Mouse (Mus musculus): ENCODE measurements around the gene Tigd2. TPM values are rescaled to one million over a fixed set of nuclear protein-coding genes. Genes with fewer than 3 reads are reported as not detected.

Tigd2 gene
- 12.1 and 12.6 TPM in 2 replicates for polyA plus RNA-seq (2015; fragmentation: Nextera tagmentation; extraction: Ambion mirVana)

- Histone ChIP-seq H3K27me3 (ENCODE audit: control insufficient read depth, insufficient read depth, low read depth, low read length) (no peaks in the 10 kb centered on the region), H3K27ac (ENCODE audit: low read length) (peak within 1 kb of the TSS; percentile 93), H3K9ac (ENCODE audit: low read length) (peak within 1 kb of the TSS; percentile 93), H3K4me3 (ENCODE audit: low read length) (peak within 1 kb of the TSS; percentile 95), H3K9me3 (ENCODE audit: control insufficient read depth, low read length) (no peaks in the 10 kb centered on the region), H3K4me2 (ENCODE audit: low read depth, low read length) (peak within 1 kb of the TSS; percentile 59), H3K4me1 (replicated peaks; ENCODE audit: control insufficient read depth, insufficient read depth, low read length) (peaks cover 6% of the 10 kb centered on the region), H3K36me3 (ENCODE audit: control insufficient read depth, insufficient read depth, low read length) (no peaks in the 10 kb centered on the region)
- ATAC-seq (ENCODE audit: low read depth), result peak; percentile 97
- 0% methylated on average over 61 of the region's 62 CpGs for WGBS
Observed at GRCm38 (mm10) chr6:59208685-59209298, at the start of gene Tigd2. Gene Tigd2 (plus strand): TSS chr6:59208870.

- H3K36me3 ChIP-seq (ENCODE audit: control insufficient read depth, insufficient read depth, low read length), result no peaks in the 10 kb centered on the region
- H3K4me3 ChIP-seq (ENCODE audit: low read length), result no peak overlapping the region
- H3K4me2 ChIP-seq (ENCODE audit: low read depth, low read length), result no peak overlapping the region
- H3K9ac ChIP-seq (ENCODE audit: low read length), result no peak overlapping the region
- no peak for ATAC-seq (ENCODE audit: low read depth)
- H3K4me1 ChIP-seq (replicated peaks; ENCODE audit: control insufficient read depth, insufficient read depth, low read length), result no peaks in the 10 kb centered on the region
- 66% methylated on average over 4 of the region's 4 CpGs for WGBS
- H3K9me3 ChIP-seq (ENCODE audit: control insufficient read depth, low read length), result no peaks in the 10 kb centered on the region
- H3K27me3 ChIP-seq (ENCODE audit: control insufficient read depth, insufficient read depth, low read depth, low read length), result no peaks in the 10 kb centered on the region
- no peak overlapping the region for H3K27ac ChIP-seq (ENCODE audit: low read length)
Observed at GRCm38 (mm10) chr6:59161801-59162478, 46.7 kb upstream of the Tigd2 start.

- ATAC-seq (ENCODE audit: low read depth), result no peak
- no peaks in the 10 kb centered on the region for H3K4me1 ChIP-seq (replicated peaks; ENCODE audit: control insufficient read depth, insufficient read depth, low read length)
- no peak overlapping the region for H3K9ac ChIP-seq (ENCODE audit: low read length)
- no peak overlapping the region for H3K4me2 ChIP-seq (ENCODE audit: low read depth, low read length)
- H3K27ac ChIP-seq (ENCODE audit: low read length), result no peak overlapping the region
- WGBS, result 73% methylated on average over 2 of the region's 2 CpGs
- no peaks in the 10 kb centered on the region for H3K27me3 ChIP-seq (ENCODE audit: control insufficient read depth, insufficient read depth, low read depth, low read length)
- H3K36me3 ChIP-seq (ENCODE audit: control insufficient read depth, insufficient read depth, low read length), result no peaks in the 10 kb centered on the region
- H3K9me3 ChIP-seq (ENCODE audit: control insufficient read depth, low read length), result no peaks in the 10 kb centered on the region
- no peak overlapping the region for H3K4me3 ChIP-seq (ENCODE audit: low read length)
Observed at GRCm38 (mm10) chr6:59162887-59163286, 45.8 kb upstream of the Tigd2 start.

- WGBS, result 65% methylated on average over 3 of the region's 3 CpGs
- Histone ChIP-seq H3K4me2 (ENCODE audit: low read depth, low read length) (no peak overlapping the region), H3K9me3 (ENCODE audit: control insufficient read depth, low read length) (no peaks in the 10 kb centered on the region), H3K9ac (ENCODE audit: low read length) (no peak overlapping the region), H3K4me3 (ENCODE audit: low read length) (no peak overlapping the region), H3K27me3 (ENCODE audit: control insufficient read depth, insufficient read depth, low read depth, low read length) (no peaks in the 10 kb centered on the region), H3K27ac (ENCODE audit: low read length) (no peak overlapping the region), H3K36me3 (ENCODE audit: control insufficient read depth, insufficient read depth, low read length) (no peaks in the 10 kb centered on the region), H3K4me1 (replicated peaks; ENCODE audit: control insufficient read depth, insufficient read depth, low read length) (no peaks in the 10 kb centered on the region)
- no peak for ATAC-seq (ENCODE audit: low read depth)
Observed at GRCm38 (mm10) chr6:59163407-59163806, 45.3 kb upstream of the Tigd2 start.

GRCm38 (mm10) chr6:59168939-59169338 lies 39.7 kb upstream of the Tigd2 start:
- Histone ChIP-seq H3K4me2 (ENCODE audit: low read depth, low read length) (no peak overlapping the region), H3K4me1 (replicated peaks; ENCODE audit: control insufficient read depth, insufficient read depth, low read length) (no peaks in the 10 kb centered on the region), H3K9ac (ENCODE audit: low read length) (no peak overlapping the region), H3K27me3 (ENCODE audit: control insufficient read depth, insufficient read depth, low read depth, low read length) (no peaks in the 10 kb centered on the region), H3K9me3 (ENCODE audit: control insufficient read depth, low read length) (no peaks in the 10 kb centered on the region), H3K4me3 (ENCODE audit: low read length) (no peak overlapping the region), H3K36me3 (ENCODE audit: control insufficient read depth, insufficient read depth, low read length) (no peaks in the 10 kb centered on the region), H3K27ac (ENCODE audit: low read length) (no peak overlapping the region)
- ATAC-seq (ENCODE audit: low read depth), result no peak
- 29% methylated on average over 2 of the region's 2 CpGs for WGBS

GRCm38 (mm10) chr6:59171230-59171629 lies 37.4 kb upstream of the Tigd2 start:
- 47% methylated on average over 3 of the region's 3 CpGs for WGBS
- no peaks in the 10 kb centered on the region for H3K36me3 ChIP-seq (ENCODE audit: control insufficient read depth, insufficient read depth, low read length)

GRCm38 (mm10) chr6:59173940-59174339 lies 34.7 kb upstream of the Tigd2 start:
- WGBS, result 79% methylated on average over 1 of the region's 1 CpGs
- Histone ChIP-seq H3K4me1 (replicated peaks; ENCODE audit: control insufficient read depth, insufficient read depth, low read length) (no peaks in the 10 kb centered on the region), H3K9me3 (ENCODE audit: control insufficient read depth, low read length) (no peaks in the 10 kb centered on the region), H3K27ac (ENCODE audit: low read length) (no peak overlapping the region), H3K36me3 (ENCODE audit: control insufficient read depth, insufficient read depth, low read length) (no peaks in the 10 kb centered on the region), H3K27me3 (ENCODE audit: control insufficient read depth, insufficient read depth, low read depth, low read length) (no peaks in the 10 kb centered on the region), H3K4me3 (ENCODE audit: low read length) (no peak overlapping the region), H3K4me2 (ENCODE audit: low read depth, low read length) (no peak overlapping the region), H3K9ac (ENCODE audit: low read length) (no peak overlapping the region)
- ATAC-seq (ENCODE audit: low read depth), result no peak

More at GRCm38 (mm10) chr6:59171230-59171629, 37.4 kb upstream of the Tigd2 start:
- Histone ChIP-seq H3K9me3 (ENCODE audit: control insufficient read depth, low read length) (no peaks in the 10 kb centered on the region), H3K4me3 (ENCODE audit: low read length) (no peak overlapping the region), H3K27ac (ENCODE audit: low read length) (no peak overlapping the region), H3K27me3 (ENCODE audit: control insufficient read depth, insufficient read depth, low read depth, low read length) (no peaks in the 10 kb centered on the region), H3K4me1 (replicated peaks; ENCODE audit: control insufficient read depth, insufficient read depth, low read length) (no peaks in the 10 kb centered on the region), H3K9ac (ENCODE audit: low read length) (no peak overlapping the region), H3K4me2 (ENCODE audit: low read depth, low read length) (no peak overlapping the region)
- ATAC-seq (ENCODE audit: low read depth), result no peak

- no peaks in the 10 kb centered on the region for H3K4me1 ChIP-seq (replicated peaks; ENCODE audit: control insufficient read depth, insufficient read depth, low read length)
- H3K36me3 ChIP-seq (ENCODE audit: control insufficient read depth, insufficient read depth, low read length), result no peaks in the 10 kb centered on the region
- H3K9ac ChIP-seq (ENCODE audit: low read length), result no peak overlapping the region
- no peaks in the 10 kb centered on the region for H3K9me3 ChIP-seq (ENCODE audit: control insufficient read depth, low read length)
- H3K4me3 ChIP-seq (ENCODE audit: low read length), result no peak overlapping the region
- WGBS, result 83% methylated on average over 3 of the region's 3 CpGs
- no peaks in the 10 kb centered on the region for H3K27me3 ChIP-seq (ENCODE audit: control insufficient read depth, insufficient read depth, low read depth, low read length)
- H3K27ac ChIP-seq (ENCODE audit: low read length), result no peak overlapping the region
- H3K4me2 ChIP-seq (ENCODE audit: low read depth, low read length), result no peak overlapping the region
- no peak for ATAC-seq (ENCODE audit: low read depth)
Observed at GRCm38 (mm10) chr6:59178051-59178450, 30.6 kb upstream of the Tigd2 start.

- Histone ChIP-seq H3K4me1 (replicated peaks; ENCODE audit: control insufficient read depth, insufficient read depth, low read length) (no peaks in the 10 kb centered on the region), H3K9ac (ENCODE audit: low read length) (no peak overlapping the region), H3K4me3 (ENCODE audit: low read length) (no peak overlapping the region), H3K9me3 (ENCODE audit: control insufficient read depth, low read length) (no peaks in the 10 kb centered on the region), H3K27ac (ENCODE audit: low read length) (no peak overlapping the region), H3K4me2 (ENCODE audit: low read depth, low read length) (no peak overlapping the region), H3K27me3 (ENCODE audit: control insufficient read depth, insufficient read depth, low read depth, low read length) (no peaks in the 10 kb centered on the region), H3K36me3 (ENCODE audit: control insufficient read depth, insufficient read depth, low read length) (no peaks in the 10 kb centered on the region)
- 29% methylated on average over 7 of the region's 7 CpGs for WGBS
- ATAC-seq (ENCODE audit: low read depth), result peak; percentile 74
Observed at GRCm38 (mm10) chr6:59180376-59180996, 28.2 kb upstream of the Tigd2 start.
